Mouse (Mus musculus) midbrain, embryonic 16.5 days (tissue): ENCODE data around the gene Serpinh1. TPM values are rescaled to one million over a fixed set of nuclear protein-coding genes. Genes with fewer than 3 reads are reported as not detected.

ENCODE experiments used
- ATAC-seq: fragments of 200-750 bp; cut with Nextera tagmentation; 2 replicates; pipeline ENCODE4 v1.8.0; 2017; ENCODE audit warnings: moderate TSS enrichment
- H3K27ac ChIP-seq: fragments of 300-500 bp; sonication (generic); 2 replicates; pipeline ENCODE4 v1.5.1; 2014; ENCODE audit warnings: mild to moderate bottlenecking, low read length, mixed read lengths
- H3K27me3 ChIP-seq: fragments of 300-500 bp; sonication (generic); 2 replicates; pipeline ENCODE4 v1.6.1; 2014; ENCODE audit warnings: low read depth, low read length, mixed read lengths; ENCODE audit not compliant: control insufficient read depth, insufficient read depth
- H3K36me3 ChIP-seq: fragments of 300-500 bp; sonication (generic); 2 replicates; pipeline ENCODE4 v1.6.1; 2014; ENCODE audit warnings: mild to moderate bottlenecking, low read length, moderate library complexity, mixed read lengths; ENCODE audit not compliant: control insufficient read depth, insufficient read depth
- H3K4me1 ChIP-seq: fragments of 300-500 bp; sonication (generic); 2 replicates; pipeline ENCODE4 v1.6.1; 2014; ENCODE audit warnings: mild to moderate bottlenecking, low read length, mixed read lengths; ENCODE audit not compliant: control insufficient read depth, insufficient read depth
- H3K4me2 ChIP-seq: fragments of 300-500 bp; sonication (generic); 2 replicates; pipeline ENCODE4 v1.6.1; 2014; ENCODE audit warnings: mild to moderate bottlenecking, low read length, mixed read lengths
- H3K4me3 ChIP-seq: fragments of 300-500 bp; sonication (generic); 2 replicates; pipeline ENCODE4 v1.5.1; 2014; ENCODE audit warnings: low read depth, mild to moderate bottlenecking, low read length, moderate library complexity, mixed read lengths
- H3K9ac ChIP-seq: fragments of 300-500 bp; sonication (generic); 2 replicates; pipeline ENCODE4 v1.6.1; 2014; ENCODE audit warnings: low read depth, low read length, mixed read lengths
- H3K9me3 ChIP-seq: fragments of 300-500 bp; sonication (generic); replicated peaks from 2 replicates; pipeline ENCODE4 v1.6.1; 2014; ENCODE audit warnings: mild to moderate bottlenecking, low read length, mixed read lengths; ENCODE audit not compliant: control insufficient read depth, poor library complexity, severe bottlenecking
- WGBS: fragments of 180-500 bp; shearing (Covaris S2); extraction: QIAGEN DNeasy Blood & Tissue Kit; methylation state at CpG from one replicate; pipeline ENCODE4 v1.1.7; 2014; 5-methylcytosine and 5-hydroxymethylcytosine counted together
- polyA plus RNA-seq: library from polyadenylated mRNA; unstranded; fragments of >200 nt; fragmentation: Nextera tagmentation; extraction: Ambion mirVana; gene quantifications from 2 replicates; pipeline ENCODE4 v1.2.1, GENCODE M21; 2015

Gene Serpinh1
- polyA plus RNA-seq, 1 experiment from 2014 or later, result 185 TPM

- ATAC-seq, result no peak
- H3K4me1 ChIP-seq, result peaks cover 19% of the 10 kb centered on the region
- no peaks in the 10 kb centered on the region for H3K36me3 ChIP-seq
- H3K27ac ChIP-seq, result no peak overlapping the region
- 97% methylated on average over 10 of the region's 10 CpGs for WGBS
- no peak overlapping the region for H3K9ac ChIP-seq
- H3K9me3 ChIP-seq, result no peaks in the 10 kb centered on the region
- H3K4me2 ChIP-seq, result no peak overlapping the region
- H3K4me3 ChIP-seq, result no peak overlapping the region
- no peaks in the 10 kb centered on the region for H3K27me3 ChIP-seq
These were observed 5.8 kb downstream of the Serpinh1 start for GRCm38 (mm10) chr7:99347268-99347667.

GRCm38 (mm10) chr7:99343577-99343976 lies 9.5 kb downstream of the Serpinh1 start:
- no peak for ATAC-seq
- Histone ChIP-seq H3K9me3 (no peaks in the 10 kb centered on the region), H3K4me2 (no peak overlapping the region), H3K4me3 (no peak overlapping the region), H3K36me3 (no peaks in the 10 kb centered on the region), H3K4me1 (no peaks in the 10 kb centered on the region), H3K9ac (no peak overlapping the region), H3K27ac (no peak overlapping the region), H3K27me3 (no peaks in the 10 kb centered on the region)
- WGBS, result 86% methylated on average over 4 of the region's 4 CpGs

GRCm38 (mm10) chr7:99340736-99341135 lies 12.3 kb downstream of the Serpinh1 start:
- Histone ChIP-seq H3K4me3 (no peak overlapping the region), H3K9me3 (no peaks in the 10 kb centered on the region), H3K27me3 (no peaks in the 10 kb centered on the region), H3K9ac (no peak overlapping the region), H3K36me3 (peaks cover 17% of the 10 kb centered on the region), H3K4me2 (no peak overlapping the region), H3K27ac (no peak overlapping the region), H3K4me1 (no peaks in the 10 kb centered on the region)
- no peak for ATAC-seq
- 83% methylated on average over 8 of the region's 8 CpGs for WGBS

- H3K9ac ChIP-seq, result no peak overlapping the region
- no peaks in the 10 kb centered on the region for H3K27me3 ChIP-seq
- peak; percentile 44; the same call in 1 of the 2 replicates for ATAC-seq
- WGBS, result 48% methylated on average over 12 of the region's 12 CpGs
- no peaks in the 10 kb centered on the region for H3K9me3 ChIP-seq
- H3K4me2 ChIP-seq, result no peak overlapping the region
- no peak overlapping the region for H3K27ac ChIP-seq
- peaks cover 6% of the 10 kb centered on the region for H3K4me1 ChIP-seq
- H3K36me3 ChIP-seq, result peaks cover 27% of the 10 kb centered on the region
- no peak overlapping the region for H3K4me3 ChIP-seq
These were observed 20.1 kb downstream of the Serpinh1 start for GRCm38 (mm10) chr7:99332774-99333480.

- H3K9me3 ChIP-seq, result no peaks in the 10 kb centered on the region
- H3K27ac ChIP-seq, result no peak overlapping the region
- no peaks in the 10 kb centered on the region for H3K27me3 ChIP-seq
- ATAC-seq, result no peak
- no peak overlapping the region for H3K4me2 ChIP-seq
- peaks cover 11% of the 10 kb centered on the region for H3K36me3 ChIP-seq
- 91% methylated on average over 5 of the region's 5 CpGs for WGBS
- H3K9ac ChIP-seq, result no peak overlapping the region
- H3K4me3 ChIP-seq, result no peak overlapping the region
- H3K4me1 ChIP-seq, result peaks cover 7% of the 10 kb centered on the region
These were observed 23.0 kb downstream of the Serpinh1 start for GRCm38 (mm10) chr7:99330012-99330411.

GRCm38 (mm10) chr7:99328847-99329246 lies 24.2 kb downstream of the Serpinh1 start:
- no peak for ATAC-seq
- H3K4me2 ChIP-seq, result no peak overlapping the region
- H3K4me3 ChIP-seq, result no peak overlapping the region
- no peaks in the 10 kb centered on the region for H3K27me3 ChIP-seq
- 40% methylated on average over 4 of the region's 4 CpGs for WGBS
- H3K9ac ChIP-seq, result no peak overlapping the region
- peaks cover 13% of the 10 kb centered on the region for H3K36me3 ChIP-seq
- peaks cover 14% of the 10 kb centered on the region for H3K4me1 ChIP-seq
- no peak overlapping the region for H3K27ac ChIP-seq
- H3K9me3 ChIP-seq, result no peaks in the 10 kb centered on the region

GRCm38 (mm10) chr7:99326128-99326527 lies 26.9 kb downstream of the Serpinh1 start:
- 0 out of 2 replicates have a peak overlapping the region, but pooled peaks have one; percentile 3 for H3K9ac ChIP-seq
- H3K4me2 ChIP-seq, result no peak overlapping the region
- H3K4me3 ChIP-seq, result no peak overlapping the region
- ATAC-seq, result no peak
- H3K36me3 ChIP-seq, result peaks cover 21% of the 10 kb centered on the region
- 78% methylated on average over 6 of the region's 6 CpGs for WGBS
- H3K27me3 ChIP-seq, result no peaks in the 10 kb centered on the region
- no peak overlapping the region for H3K27ac ChIP-seq
- peaks cover 14% of the 10 kb centered on the region for H3K4me1 ChIP-seq
- no peaks in the 10 kb centered on the region for H3K9me3 ChIP-seq

GRCm38 (mm10) chr7:99324810-99325209 lies 28.2 kb downstream of the Serpinh1 start:
- H3K4me3 ChIP-seq, result no peak overlapping the region
- H3K9me3 ChIP-seq, result no peaks in the 10 kb centered on the region
- peaks cover 17% of the 10 kb centered on the region for H3K36me3 ChIP-seq
- no peak overlapping the region for H3K9ac ChIP-seq
- H3K27ac ChIP-seq, result peak overlapping the region; percentile 15; the same call in 1 of the 2 replicates
- peaks cover 21% of the 10 kb centered on the region for H3K4me1 ChIP-seq
- WGBS, result 26% methylated on average over 10 of the region's 10 CpGs
- ATAC-seq, result no peak
- H3K27me3 ChIP-seq, result no peaks in the 10 kb centered on the region
- no peak overlapping the region for H3K4me2 ChIP-seq

- Histone ChIP-seq H3K4me1 (peaks cover 19% of the 10 kb centered on the region), H3K27me3 (no peaks in the 10 kb centered on the region), H3K9ac (no peak overlapping the region), H3K4me3 (no peak overlapping the region), H3K27ac (no peak overlapping the region), H3K4me2 (no peak overlapping the region), H3K9me3 (no peaks in the 10 kb centered on the region), H3K36me3 (peaks cover 15% of the 10 kb centered on the region)
- ATAC-seq, result no peak
- WGBS, result 87% methylated on average over 9 of the region's 9 CpGs
These were observed 29.7 kb downstream of the Serpinh1 start for GRCm38 (mm10) chr7:99323321-99323700.
